Mouse (Mus musculus) heart, embryonic 16.5 days (tissue): ENCODE data around the gene Rflna. TPM values are rescaled to one million over a fixed set of nuclear protein-coding genes. Genes with fewer than 3 reads are reported as not detected.

Source experiments
- ATAC-seq: fragments of 200-750 bp; cut with Nextera tagmentation; replicated peaks from 2 replicates; pipeline ENCODE4 v1.8.0; 2017; ENCODE audit warnings: moderate number of reproducible peaks; ENCODE audit not compliant: insufficient read depth, low FRiP score; ENCODE audit errors: extremely low read depth
- H3K27ac ChIP-seq: fragments of 300-500 bp; sonication (generic); 2 replicates; pipeline ENCODE4 v1.5.1; 2014; ENCODE audit warnings: mild to moderate bottlenecking, low read length, control low read depth, moderate library complexity
- H3K27me3 ChIP-seq: fragments of 300-500 bp; sonication (generic); 2 replicates; pipeline ENCODE4 v1.6.1; 2014; ENCODE audit warnings: low read length, mixed read lengths; ENCODE audit not compliant: control insufficient read depth, insufficient read depth
- H3K36me3 ChIP-seq: fragments of 300-500 bp; sonication (generic); 2 replicates; pipeline ENCODE4 v1.6.1; 2014; ENCODE audit not compliant: control insufficient read depth, insufficient read depth
- H3K4me1 ChIP-seq: fragments of 300-500 bp; sonication (generic); 2 replicates; pipeline ENCODE4 v1.6.1; 2014; ENCODE audit warnings: low read length, mixed read lengths; ENCODE audit not compliant: control insufficient read depth, insufficient read depth
- H3K4me2 ChIP-seq: fragments of 300-500 bp; sonication (generic); 2 replicates; pipeline ENCODE4 v1.6.1; 2014; ENCODE audit warnings: low read depth, mild to moderate bottlenecking, control low read depth, low read length
- H3K4me3 ChIP-seq: fragments of 300-500 bp; sonication (generic); 2 replicates; pipeline ENCODE4 v1.5.1; 2014; ENCODE audit warnings: mild to moderate bottlenecking, control low read depth, low read length
- H3K9ac ChIP-seq: fragments of 300-500 bp; sonication (generic); 2 replicates; pipeline ENCODE4 v1.6.1; 2014; ENCODE audit warnings: low read length, control low read depth
- H3K9me3 ChIP-seq: fragments of 300-500 bp; sonication (generic); replicated peaks from 2 replicates; pipeline ENCODE4 v1.6.1; 2016; ENCODE audit warnings: low read length; ENCODE audit not compliant: control insufficient read depth
- WGBS: fragments of 180-500 bp; shearing (Covaris S2); extraction: QIAGEN DNeasy Blood & Tissue Kit; methylation state at CpG from one replicate; pipeline ENCODE4 v1.1.7; 2014; 5-methylcytosine and 5-hydroxymethylcytosine counted together
- polyA plus RNA-seq: library from polyadenylated mRNA; unstranded; fragments of >200 nt; fragmentation: Nextera tagmentation; extraction: Ambion mirVana; gene quantifications from 2 replicates; pipeline ENCODE4 v1.2.1, GENCODE M21; 2015

Gene Rflna
- polyA plus RNA-seq, 1 experiment from 2014 or later = 1.0 TPM

DNA sequence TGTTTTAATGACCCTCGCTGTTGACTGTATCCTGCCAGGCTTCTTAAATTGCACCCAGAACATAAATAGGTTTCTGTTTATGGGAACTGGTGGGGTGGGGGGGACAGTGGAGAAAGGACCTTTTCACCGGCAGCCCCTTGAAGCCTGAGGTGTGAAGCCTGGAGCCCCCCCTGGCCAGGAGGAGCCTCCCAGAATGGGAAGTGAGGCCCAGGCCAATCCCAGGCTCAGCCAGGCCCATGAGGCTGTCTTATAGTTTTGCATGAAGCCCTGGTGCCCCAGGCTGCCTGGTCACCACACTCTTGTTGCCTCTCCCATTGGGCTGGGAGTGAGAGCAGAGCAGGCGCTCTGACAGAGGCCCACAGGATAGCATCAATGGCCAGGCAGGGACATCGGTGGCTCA, 5.1 kb upstream of the Rflna start:
- Histone ChIP-seq H3K36me3 (no peaks in the 10 kb centered on the region), H3K4me2 (no peak overlapping the region), H3K4me1 (0 out of 2 replicates have a peak, but pooled peaks cover 2% of the 10 kb centered on the region), H3K9ac (no peak overlapping the region), H3K4me3 (no peak overlapping the region), H3K9me3 (no peaks in the 10 kb centered on the region), H3K27me3 (peaks cover 3% of the 10 kb centered on the region; the same call in 1 of the 2 replicates), H3K27ac (no peak overlapping the region)
- WGBS = 79% methylated on average over 4 of the region's 4 CpGs
- no peak for ATAC-seq

DNA sequence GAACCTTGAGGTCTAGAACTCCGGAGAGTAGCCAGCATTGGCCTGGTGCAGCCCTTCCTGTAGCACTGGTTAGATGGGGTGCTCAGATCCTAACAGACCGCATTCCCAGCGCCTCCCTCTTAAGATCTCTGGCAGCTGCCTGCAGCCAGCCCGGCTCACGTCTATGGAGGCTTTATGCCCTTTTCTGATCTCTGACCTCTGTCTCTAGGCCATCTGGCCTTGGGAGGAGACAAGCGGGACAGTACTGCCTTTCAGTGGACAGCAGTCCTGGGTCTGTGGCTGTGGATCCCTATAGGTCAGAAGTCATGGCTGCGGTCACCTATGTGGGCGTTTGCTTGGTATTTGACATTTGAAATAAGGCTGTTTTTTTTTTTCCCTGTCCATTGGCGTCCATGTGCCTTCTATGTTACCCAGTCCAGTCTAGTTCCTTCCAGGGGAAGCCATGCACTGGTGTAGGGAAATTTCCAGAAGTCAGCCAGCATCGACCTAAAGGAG, 2.2 kb upstream of the Rflna start:
- 74% methylated on average over 10 of the region's 10 CpGs for WGBS
- Histone ChIP-seq H3K4me1 (peaks cover 14% of the 10 kb centered on the region), H3K27ac (no peak overlapping the region), H3K4me3 (no peak overlapping the region), H3K27me3 (peaks cover 22% of the 10 kb centered on the region), H3K9ac (no peak overlapping the region), H3K9me3 (no peaks in the 10 kb centered on the region), H3K36me3 (no peaks in the 10 kb centered on the region), H3K4me2 (no peak overlapping the region)
- ATAC-seq = no peak

DNA sequence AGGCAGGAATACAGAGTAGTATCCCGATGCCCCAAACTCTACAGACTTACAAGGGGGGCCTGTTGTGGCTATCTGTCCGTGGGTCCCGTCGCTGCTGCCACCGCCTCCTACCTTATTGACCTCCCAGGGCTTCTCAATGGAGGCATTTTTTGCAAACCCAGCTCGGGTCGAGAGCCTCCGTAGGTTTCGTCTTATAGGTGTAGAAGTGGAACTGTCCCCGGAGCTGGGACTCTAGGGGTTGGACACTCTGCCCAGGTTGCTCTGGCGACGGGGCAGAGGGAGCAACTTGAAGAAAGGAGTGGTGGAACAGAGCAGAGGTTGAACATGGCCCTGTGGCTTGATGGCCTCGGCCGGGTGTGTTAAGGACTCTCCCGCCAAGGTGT, 843 bp downstream of the Rflna start:
- Histone ChIP-seq H3K27me3 (peaks cover 22% of the 10 kb centered on the region), H3K9me3 (no peaks in the 10 kb centered on the region), H3K4me2 (peak overlapping the region; percentile 63), H3K9ac (peak overlapping the region; percentile 35; the same call in 1 of the 2 replicates), H3K27ac (no peak overlapping the region), H3K36me3 (no peaks in the 10 kb centered on the region), H3K4me1 (peaks cover 23% of the 10 kb centered on the region), H3K4me3 (peak overlapping the region; percentile 41)
- WGBS = 11% methylated on average over 15 of the region's 15 CpGs
- no peak for ATAC-seq

DNA sequence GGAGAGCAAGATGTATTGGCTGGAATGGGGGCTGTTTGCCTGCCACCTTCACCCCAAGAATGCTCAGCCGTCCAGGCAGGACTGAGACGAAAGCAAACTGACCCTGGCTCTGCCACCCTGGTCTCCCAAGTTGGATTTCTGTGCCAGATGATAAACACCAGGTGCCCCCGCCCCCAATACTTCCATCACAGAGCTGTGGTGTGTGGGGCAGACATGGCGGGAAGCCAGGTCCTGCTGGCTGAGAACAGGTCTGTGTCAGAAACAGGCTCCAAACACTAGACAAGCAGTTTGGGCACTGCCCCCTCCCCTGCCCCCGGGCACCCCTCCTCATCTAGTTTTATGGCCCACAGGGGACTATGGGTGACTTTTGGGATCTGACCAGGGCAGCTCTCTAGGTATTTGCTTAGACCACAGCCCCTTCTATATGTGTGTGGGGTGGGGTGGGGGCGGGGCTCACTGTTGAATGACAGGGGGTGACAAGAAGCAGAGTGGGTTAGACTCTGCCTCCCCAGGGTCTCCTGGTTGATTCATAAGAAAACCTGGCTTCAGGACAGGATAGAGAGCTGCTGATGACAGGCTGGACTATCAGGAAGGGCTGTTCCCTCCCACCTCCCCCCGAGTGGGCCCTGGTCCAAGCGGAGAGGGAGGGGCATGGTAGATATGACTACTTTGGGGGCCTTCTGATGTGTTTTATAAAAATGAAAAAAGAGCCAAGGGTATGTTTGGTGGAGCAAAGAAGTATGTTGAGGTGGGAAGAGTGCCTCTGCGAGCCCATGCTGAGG, 3.0 kb downstream of the Rflna start:
- Histone ChIP-seq H3K4me2 (peak overlapping the region; percentile 3; the same call in 1 of the 2 replicates), H3K9ac (no peak overlapping the region), H3K27ac (no peak overlapping the region), H3K4me3 (no peak overlapping the region), H3K4me1 (peaks cover 23% of the 10 kb centered on the region), H3K36me3 (no peaks in the 10 kb centered on the region), H3K9me3 (no peaks in the 10 kb centered on the region), H3K27me3 (peaks cover 22% of the 10 kb centered on the region)
- 27% methylated on average over 9 of the region's 9 CpGs for WGBS
- peak; percentile 65 for ATAC-seq

DNA sequence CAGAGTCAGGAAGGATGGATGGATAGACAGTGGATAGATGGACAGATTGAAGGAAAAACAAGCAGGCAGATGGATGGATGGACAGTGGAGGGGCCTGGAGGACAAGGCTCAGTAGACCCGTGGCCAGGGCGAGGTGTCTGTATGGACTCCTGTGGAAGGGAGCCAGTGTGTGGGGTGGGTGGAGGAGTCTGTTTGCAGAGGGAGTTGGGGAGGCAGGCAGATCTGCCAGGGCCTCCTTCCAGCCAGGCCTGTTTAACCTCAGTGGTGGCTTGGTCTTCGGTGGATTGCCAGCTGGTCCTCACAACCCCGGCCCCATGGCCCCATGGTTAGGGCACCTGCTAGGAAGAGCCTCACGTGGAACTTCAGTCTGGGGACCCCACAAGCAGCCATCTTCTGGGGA, 3.9 kb downstream of the Rflna start:
- Histone ChIP-seq H3K4me1 (peaks cover 23% of the 10 kb centered on the region), H3K4me2 (no peak overlapping the region)
- ATAC-seq = no peak

DNA sequence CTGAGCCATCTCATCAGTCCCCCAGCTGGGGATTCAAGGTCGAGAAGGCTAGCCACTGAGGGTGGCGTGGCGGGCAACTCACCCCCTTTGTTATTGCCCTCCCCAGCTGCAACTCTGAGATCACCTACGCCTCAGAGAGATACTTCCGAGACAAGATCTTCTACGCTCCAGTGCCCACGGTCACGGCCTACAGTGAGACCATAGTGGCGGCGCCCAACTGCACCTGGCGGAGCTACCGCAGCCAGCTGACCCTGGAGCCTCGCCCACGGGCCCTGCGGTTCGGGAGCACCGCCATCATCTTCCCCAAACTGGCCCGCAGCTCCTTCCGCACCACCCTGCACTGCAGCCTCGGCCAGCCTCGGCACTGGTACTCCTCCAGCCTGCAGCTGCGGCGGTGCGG, 8.1 kb downstream of the Rflna start:
- Histone ChIP-seq H3K27ac (no peak overlapping the region), H3K4me1 (peaks cover 7% of the 10 kb centered on the region), H3K9me3 (no peaks in the 10 kb centered on the region), H3K4me2 (no peak overlapping the region), H3K4me3 (no peak overlapping the region), H3K36me3 (no peaks in the 10 kb centered on the region), H3K27me3 (no peaks in the 10 kb centered on the region), H3K9ac (no peak overlapping the region)
- ATAC-seq = no peak
- WGBS = 93% methylated on average over 24 of the region's 24 CpGs

More for the DNA sequence above, 3.9 kb downstream of the Rflna start:
- H3K4me3 ChIP-seq = no peak overlapping the region
- H3K9ac ChIP-seq = no peak overlapping the region
- H3K9me3 ChIP-seq = no peaks in the 10 kb centered on the region
- WGBS = 58% methylated on average over 5 of the region's 5 CpGs
- no peak overlapping the region for H3K27ac ChIP-seq
- peaks cover 22% of the 10 kb centered on the region for H3K27me3 ChIP-seq
- no peaks in the 10 kb centered on the region for H3K36me3 ChIP-seq

DNA sequence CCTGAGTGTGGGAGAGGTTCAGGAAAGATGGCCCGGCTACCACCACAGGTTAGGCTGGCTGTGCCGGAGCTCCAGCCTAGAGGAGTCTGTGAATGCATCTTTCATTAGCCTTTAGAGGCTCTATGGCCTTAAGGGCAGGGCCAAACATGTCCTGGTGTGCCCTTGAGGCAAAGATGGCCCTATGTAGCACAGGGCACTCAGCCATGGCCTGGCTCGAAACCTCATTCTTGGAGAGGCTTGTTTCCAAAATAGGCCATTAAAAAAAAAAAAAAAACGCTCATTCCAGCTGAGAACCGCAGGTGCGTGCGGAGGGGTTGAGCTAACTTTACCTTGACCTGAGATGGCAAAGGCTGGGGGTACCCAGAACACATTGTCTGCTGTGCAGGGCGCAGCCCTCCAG, 8.6 kb downstream of the Rflna start:
- H3K27ac ChIP-seq = no peak overlapping the region
- no peak overlapping the region for H3K4me3 ChIP-seq
- no peaks in the 10 kb centered on the region for H3K27me3 ChIP-seq
- H3K36me3 ChIP-seq = peaks cover 2% of the 10 kb centered on the region; the same call in 1 of the 2 replicates
- H3K4me2 ChIP-seq = no peak overlapping the region
- H3K9me3 ChIP-seq = no peaks in the 10 kb centered on the region
- no peak overlapping the region for H3K9ac ChIP-seq
- 89% methylated on average over 8 of the region's 8 CpGs for WGBS
- ATAC-seq = no peak
- peaks cover 2% of the 10 kb centered on the region for H3K4me1 ChIP-seq

DNA sequence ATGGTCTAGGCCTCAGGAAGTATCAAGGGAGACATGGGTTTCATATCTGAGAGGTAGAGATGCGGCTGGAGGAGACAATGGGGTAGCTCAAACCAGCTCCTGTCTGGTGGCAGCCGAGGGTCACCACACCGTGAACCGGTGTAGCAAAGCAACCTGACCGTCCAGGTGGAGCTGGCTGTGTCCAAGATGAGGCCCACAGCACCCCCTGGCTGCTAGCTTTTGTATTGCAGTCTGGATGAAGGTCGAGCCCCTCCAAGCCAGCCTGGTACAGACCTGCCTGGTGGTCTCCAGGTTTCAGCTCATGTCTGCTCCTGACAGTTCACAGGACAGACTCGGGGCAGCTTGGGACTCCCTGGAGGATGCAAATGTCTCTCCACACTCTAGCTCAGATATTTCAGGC, 11.5 kb downstream of the Rflna start:
- peaks cover 26% of the 10 kb centered on the region for H3K36me3 ChIP-seq
- no peaks in the 10 kb centered on the region for H3K9me3 ChIP-seq
- ATAC-seq = no peak
- H3K9ac ChIP-seq = no peak overlapping the region
- WGBS = 43% methylated on average over 7 of the region's 7 CpGs
- H3K4me2 ChIP-seq = no peak overlapping the region
- no peak overlapping the region for H3K4me3 ChIP-seq
- no peaks in the 10 kb centered on the region for H3K27me3 ChIP-seq
- H3K4me1 ChIP-seq = no peaks in the 10 kb centered on the region
- H3K27ac ChIP-seq = no peak overlapping the region

DNA sequence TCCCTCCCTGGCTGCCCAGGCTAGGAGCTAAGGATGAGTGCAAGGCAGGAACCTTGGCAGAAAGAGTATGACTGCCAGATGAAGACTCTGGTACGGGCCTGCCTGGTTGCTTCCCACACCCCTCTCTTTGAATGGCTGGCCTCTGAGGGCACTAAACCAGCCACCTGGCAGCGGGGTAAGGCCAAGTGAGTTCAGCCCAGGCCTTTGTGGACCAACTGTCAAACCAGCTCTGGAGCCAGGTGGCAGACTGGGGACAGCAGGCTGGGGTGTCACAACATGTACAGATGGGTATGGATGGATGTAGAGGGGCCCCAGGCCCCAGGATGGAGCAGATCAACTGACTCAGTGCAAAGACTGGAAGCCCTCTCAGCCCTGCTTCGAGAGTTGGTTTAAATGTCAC, 12.0 kb downstream of the Rflna start:
- H3K9me3 ChIP-seq = no peaks in the 10 kb centered on the region
- no peak overlapping the region for H3K9ac ChIP-seq
- no peak overlapping the region for H3K27ac ChIP-seq
- H3K4me2 ChIP-seq = no peak overlapping the region
- peaks cover under 1% of the 10 kb centered on the region; the same call in 1 of the 2 replicates for H3K4me1 ChIP-seq
- no peak overlapping the region for H3K4me3 ChIP-seq
- H3K27me3 ChIP-seq = no peaks in the 10 kb centered on the region
- WGBS = 87% methylated on average over 3 of the region's 3 CpGs
- no peak for ATAC-seq
- H3K36me3 ChIP-seq = peaks cover 26% of the 10 kb centered on the region
